Mouse (Mus musculus) layer of hippocampus, postnatal 14 days (tissue): ENCODE measurements at regions not wholly inside any gene's neighbourhood (a gene's known extent, or its start where the extent isn't known, plus 50 kb on each side); places are given as distances from the start of the nearest gene placed in this dataset.
A peak's percentile ranks its signal among the peaks of the same experiment; 100 is the strongest.
"Not testable (repeated sequence)": the region's sequence is repeated elsewhere in the genome, so short reads cannot be mapped to it uniquely, and the experiment has no call there.

Source experiments
- DNase-seq, 2 experiments: peaks; one replicate each; pipeline ENCODE4 v3.0.0; 2021 to 2022; ENCODE audit warnings: low spot score in 2 of 2, mixed read lengths in 1 of 2

- no peak for DNase-seq
These were observed 393.2 kb downstream of the Pid1 start for GRCm38 (mm10) chr1:83970641-83971285.

DNA sequence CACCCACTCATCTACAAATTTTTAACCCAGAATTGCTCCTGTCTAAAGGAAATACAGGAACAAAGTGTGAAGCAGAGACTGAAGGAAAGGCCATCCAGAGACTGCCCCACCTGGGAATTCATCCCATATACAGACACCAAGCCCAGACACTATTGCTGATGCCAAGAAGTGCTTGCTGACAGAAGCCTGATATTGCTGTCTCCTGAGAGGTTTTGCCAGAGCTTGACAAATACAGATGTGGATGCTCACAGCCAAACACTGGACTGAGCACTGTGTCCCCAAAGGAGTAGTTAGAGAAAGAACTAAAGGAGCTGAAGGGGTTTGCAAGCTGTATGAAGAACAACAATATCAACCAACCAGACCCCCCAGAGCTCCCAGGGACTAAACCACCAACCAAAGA lies 399.3 kb downstream of the Pid1 start:
- not testable (repeated sequence) for DNase-seq

DNA sequence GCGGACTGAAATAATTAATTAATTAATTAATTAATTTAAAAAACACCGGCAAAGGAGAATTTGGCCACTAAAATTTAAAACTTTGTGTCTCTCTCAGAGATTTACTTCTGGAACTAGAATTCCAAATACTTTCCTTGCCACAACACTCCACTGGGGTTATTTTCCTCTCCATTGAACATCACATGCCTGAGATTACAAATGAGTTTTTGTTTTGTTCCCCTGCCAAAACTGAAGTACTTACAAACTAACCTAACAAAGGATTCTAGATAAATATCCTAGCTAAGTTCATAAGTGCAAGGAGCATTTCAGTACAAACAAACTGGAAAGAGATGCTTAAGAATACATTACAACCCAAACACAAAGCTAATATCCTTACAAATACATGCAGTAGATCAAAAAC lies 402.2 kb downstream of the Pid1 start:
- DNase-seq = no peak

- DNase-seq = no peak
These were observed 404.2 kb downstream of the Pid1 start for GRCm38 (mm10) chr1:83959756-83960155.

GRCm38 (mm10) chr1:83922900-83923299 lies 441.1 kb downstream of the Pid1 start:
- no peak for DNase-seq

GRCm38 (mm10) chr1:83915454-83915853 lies 448.5 kb downstream of the Pid1 start:
- no peak for DNase-seq

DNA sequence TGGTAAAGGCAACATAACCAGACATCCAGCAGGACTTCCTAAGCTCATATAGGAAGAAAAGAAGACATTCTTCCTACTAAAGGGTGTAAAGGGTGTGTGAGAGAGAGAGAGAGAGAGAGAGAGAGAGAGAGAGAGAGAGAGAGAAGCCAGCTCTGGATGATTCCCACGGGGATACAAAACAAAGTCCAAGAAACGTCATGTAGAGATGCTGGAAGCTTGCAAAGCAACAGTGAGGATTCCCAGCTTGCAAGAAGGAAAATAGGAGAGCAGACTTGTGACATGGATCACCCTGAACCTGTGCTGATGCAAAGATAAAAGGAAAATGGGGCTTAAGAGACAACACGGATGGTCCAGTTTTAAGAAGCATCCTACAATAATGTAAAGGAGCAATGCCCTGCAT lies 456.6 kb downstream of the Pid1 start:
- DNase-seq = no peak

- DNase-seq = no peak
These were observed 457.1 kb downstream of the Pid1 start for GRCm38 (mm10) chr1:83906906-83907305.

DNA sequence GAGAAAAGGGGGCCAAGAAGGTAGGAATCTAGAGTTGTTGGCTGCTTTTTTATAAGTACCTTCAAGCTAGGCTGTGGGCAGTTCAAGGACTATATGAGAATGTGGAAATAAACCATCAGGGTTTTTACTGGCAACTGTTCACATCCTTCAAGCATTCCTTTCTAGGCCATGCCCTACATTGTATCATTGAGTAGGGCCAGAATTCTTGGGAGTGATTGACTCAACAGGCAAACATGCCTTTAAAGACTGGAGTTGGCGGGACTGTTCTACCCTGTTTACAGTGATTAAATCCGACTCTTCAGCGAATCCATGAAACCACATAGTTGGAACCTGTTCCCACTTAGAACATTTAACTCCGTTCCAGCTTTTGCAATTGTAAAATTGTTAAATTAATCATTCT lies 463.8 kb downstream of the Pid1 start:
- DNase-seq = no peak

GRCm38 (mm10) chr1:83896650-83897049 lies 467.3 kb downstream of the Pid1 start:
- DNase-seq = no peak

GRCm38 (mm10) chr1:83879109-83879399 lies 471.1 kb upstream of the Sphkap start:
- DNase-seq = no peak

GRCm38 (mm10) chr1:83878330-83879108 lies 470.5 kb upstream of the Sphkap start:
- no peak for DNase-seq

DNA sequence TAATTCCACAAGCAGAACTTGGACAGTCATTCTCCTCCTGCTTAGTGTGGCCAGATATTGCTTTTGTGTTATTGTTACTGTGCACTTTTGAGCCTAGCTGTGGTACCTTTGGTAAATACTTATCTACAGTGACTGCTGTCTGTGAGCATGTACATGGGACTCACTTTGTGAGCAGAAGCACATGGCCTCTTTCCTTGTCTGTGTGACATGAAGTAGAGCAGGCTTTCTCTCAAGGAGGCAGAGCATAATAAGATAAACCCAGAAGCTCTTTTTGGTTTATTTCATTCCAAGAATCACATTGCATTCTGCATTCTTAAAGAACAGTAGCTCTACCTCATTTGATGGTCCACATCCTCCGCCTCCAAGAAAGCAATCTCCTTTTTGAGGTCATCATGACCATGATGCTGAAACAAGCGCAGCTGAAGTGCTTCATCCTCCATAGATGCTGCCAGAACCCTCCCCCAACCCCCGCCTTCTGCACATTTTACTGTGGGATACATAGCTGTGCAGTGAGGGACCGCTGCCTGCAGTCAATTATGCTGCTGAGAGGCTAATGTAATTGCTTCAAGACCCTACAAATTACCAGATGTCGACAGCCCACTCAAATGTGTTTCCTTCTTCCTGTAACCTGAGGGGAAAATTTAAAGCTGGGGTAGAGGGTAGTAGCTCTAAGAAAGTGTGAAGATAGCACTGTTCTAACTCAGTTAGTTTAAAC lies 463.0 kb upstream of the Sphkap start:
- no peak for DNase-seq

- no peak for DNase-seq
These were observed 461.0 kb upstream of the Sphkap start for GRCm38 (mm10) chr1:83869046-83869445.

- DNase-seq = no peak
These were observed 454.5 kb upstream of the Sphkap start for GRCm38 (mm10) chr1:83862541-83862940.

DNA sequence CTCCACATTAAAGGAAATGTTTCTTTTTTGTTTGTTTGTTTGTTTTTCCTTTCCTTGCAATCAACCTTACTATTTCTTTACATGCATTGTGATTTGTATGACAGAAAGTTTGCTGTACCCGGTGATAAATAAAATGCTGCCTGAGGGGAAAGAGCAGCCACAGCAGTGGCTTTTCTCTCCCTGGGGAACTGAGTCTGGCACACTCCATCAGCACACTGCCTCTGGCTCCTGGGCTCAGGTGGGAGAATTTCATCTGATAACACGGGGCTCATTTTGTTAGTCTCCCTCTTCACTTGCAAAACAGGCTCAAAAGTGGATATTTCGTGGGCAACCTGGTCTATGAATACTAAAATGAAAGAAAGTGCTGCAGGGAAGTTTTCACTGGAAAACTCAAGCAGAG lies 454.1 kb upstream of the Sphkap start:
- no peak for DNase-seq

DNA sequence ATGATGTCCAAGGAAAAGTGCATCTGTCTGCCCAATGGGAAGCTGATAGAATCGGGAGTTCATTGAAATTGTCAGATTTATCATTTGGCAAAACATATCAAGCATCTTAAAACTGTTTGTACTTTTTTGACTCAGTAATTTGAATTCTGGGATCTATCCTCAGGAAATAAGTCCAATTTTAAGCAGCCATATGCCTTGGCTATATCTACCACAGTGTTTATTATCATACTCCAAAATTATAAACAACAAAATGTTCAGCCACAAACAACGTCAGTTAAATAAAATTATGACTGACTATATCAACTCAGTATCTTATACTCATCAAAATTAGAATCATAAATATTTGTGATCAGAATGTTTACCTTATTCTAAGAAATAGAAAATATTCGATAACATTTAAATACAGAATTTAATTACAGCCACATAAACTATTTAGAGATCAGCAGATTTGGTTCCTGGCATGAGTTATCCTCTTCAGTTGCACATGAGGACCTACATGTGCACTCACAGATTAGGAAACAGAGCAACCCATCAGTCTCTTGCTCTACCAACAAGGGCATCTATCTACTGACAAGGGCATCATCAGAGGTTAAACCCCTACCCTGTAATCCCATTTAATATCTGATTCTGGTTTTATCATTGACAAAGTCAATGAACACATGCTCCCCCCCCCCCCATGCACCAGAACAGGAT lies 451.9 kb upstream of the Sphkap start:
- DNase-seq = peak in 1 of 2 experiments; percentile 44

DNA sequence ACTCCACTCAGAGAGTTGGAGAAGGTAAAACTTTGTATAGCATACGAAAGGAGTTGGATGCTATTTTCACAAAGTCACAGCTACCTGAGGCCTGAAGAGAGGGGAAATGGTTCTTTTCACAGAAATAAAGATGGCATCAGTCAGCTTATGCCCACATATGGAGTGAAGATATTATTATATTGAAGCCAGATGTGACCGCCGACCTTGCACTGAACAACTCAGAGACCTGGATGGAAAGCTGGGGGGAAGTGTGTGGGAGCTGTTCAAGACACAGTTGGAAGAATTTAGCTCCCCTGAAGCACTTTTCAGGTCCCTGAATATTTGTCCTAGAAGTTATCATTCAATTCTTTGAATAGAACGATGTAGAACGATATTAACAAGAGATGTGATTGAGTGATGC lies 446.0 kb upstream of the Sphkap start:
- no peak for DNase-seq

DNA sequence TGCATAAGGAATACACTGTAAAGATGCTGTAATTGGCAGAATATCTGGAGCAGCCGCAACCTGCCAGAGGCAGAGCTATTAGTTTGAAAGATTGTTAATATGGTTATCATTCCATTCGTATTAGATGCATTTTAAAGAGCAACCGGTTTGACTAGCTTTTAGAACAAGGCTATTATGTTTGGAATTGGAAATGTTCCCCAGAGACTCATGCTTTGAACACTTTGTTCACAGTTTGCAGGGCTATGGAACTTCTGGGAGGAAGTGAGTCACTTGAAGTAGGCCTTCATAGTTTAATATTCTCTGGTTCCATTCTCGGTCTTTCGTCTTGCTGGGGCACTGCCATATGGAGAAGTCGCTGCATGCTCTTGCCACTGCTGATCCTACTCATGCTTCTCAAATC lies 443.1 kb upstream of the Sphkap start:
- DNase-seq = no peak

- no peak for DNase-seq
These were observed 440.4 kb upstream of the Sphkap start for GRCm38 (mm10) chr1:83848414-83848813.

- no peak for DNase-seq
These were observed 440.0 kb upstream of the Sphkap start for GRCm38 (mm10) chr1:83847992-83848391.

- DNase-seq = no peak
These were observed 436.9 kb upstream of the Sphkap start for GRCm38 (mm10) chr1:83844827-83845379.
